Mouse (Mus musculus) ES-CJ7 (cell line): ENCODE measurements around the gene Gm16381.
"Not testable (repeated sequence)": the region's sequence is repeated elsewhere in the genome, so short reads cannot be mapped to it uniquely, and the experiment has no call there.

ENCODE experiments used
- DNase-seq: peaks from one replicate; pipeline ENCODE4 v3.0.0; 2011; ENCODE audit warnings: low read depth, low spot score

Gm16381 gene

DNA sequence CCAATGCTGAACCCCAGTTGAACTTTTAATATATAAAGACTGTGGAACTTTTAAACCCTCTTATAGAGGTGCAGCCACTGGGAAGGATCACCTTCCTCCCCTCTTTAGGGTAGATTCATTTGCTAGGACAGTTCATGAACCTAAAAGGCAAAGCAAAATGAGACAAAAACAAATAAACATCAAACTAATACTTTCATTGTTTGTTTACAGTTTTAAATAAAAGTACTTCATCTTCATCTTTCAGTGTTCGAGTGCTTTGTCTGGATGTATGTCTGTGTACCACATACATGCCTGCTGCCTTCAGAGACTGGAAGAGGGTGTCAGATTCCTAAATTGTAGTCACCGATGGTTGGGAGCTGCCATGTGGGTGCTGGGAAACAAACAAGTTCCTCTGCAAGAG, at the start of gene Gm16381:
Gene Gm16381, minus strand, starts transcription at position 101 of the 400 bp plus-strand sequence.
- DNase-seq = not testable (repeated sequence)

DNA sequence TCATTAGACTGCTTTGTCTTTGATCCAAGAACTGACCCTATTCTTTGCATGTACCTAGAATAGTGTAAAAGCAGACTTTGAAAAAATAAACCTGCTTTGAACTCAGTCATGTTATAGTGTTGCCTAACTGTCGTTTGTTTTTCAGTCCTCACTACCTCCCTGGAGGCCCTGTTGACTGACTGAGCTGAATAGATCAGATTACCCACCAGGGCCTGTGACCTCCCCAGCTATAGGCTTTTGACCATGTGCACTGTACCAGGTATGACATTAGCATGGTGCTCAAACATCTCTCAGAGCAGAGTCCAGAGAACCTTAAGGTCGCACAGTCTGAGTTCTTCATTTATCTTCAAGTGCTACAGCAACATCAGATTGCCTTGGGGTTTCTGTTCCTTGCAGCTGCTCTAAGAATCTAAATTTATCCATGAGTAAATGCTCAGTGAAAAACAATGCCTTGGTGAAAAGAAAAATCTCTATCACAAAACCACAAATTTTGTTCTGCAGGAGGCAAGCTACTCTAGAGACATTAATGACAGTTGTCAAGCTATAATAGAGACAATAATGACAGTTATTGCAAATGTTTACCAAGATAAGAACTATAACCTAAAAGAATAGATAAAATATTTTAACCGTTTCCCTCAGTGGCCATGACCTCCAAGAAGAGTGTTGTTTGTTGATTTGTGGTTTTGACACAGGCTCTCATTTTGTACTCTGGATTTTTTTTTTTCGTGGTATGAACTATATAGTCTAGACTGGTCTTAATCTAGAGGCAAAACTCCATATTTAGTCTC, 8.7 kb upstream of the Gm16381 start:
- DNase-seq = not testable (repeated sequence)

DNA sequence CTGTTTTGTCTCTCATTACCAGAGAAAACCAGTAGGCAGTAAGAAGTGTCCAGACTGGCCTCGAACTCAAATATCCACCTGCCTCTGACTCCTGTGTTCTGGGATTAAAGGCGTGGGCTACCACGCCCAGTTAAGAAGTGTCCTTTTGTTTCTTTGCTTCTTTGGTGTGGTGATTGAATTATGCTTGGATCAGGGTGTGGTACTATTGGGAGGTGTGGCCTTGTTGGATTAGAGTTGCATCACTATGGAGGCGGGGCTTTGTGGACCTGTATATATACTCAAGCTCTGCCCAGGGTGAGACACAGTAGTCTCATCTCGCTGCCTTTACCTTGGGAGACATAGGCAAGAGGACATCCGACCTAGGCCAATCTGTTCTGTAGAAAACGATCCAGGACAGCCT, 25.9 kb downstream of the Gm16381 start, which contains the start of gene Gm4027:
Gene Gm4027, plus strand, starts transcription at position 301 of the 400 bp plus-strand sequence.
- DNase-seq = not testable (repeated sequence)

DNA sequence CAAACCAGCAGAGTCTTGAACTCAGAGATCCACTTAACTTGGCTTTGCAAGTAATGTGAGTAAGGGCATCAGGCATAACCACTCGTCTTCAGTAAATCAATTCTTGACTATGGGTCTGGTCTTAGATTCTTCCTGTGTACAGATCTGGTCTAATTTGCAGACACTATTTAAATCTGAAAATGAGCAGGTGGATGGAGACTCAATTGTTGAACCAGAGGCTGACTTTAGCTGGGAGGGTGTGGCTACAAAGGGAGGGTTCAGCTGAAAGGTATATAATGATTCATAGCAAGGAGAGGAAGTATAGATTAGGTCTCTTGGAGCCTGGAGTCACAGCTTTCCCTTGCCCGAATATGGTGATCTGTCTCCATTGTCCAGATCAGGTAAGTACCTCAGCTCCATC, 42.0 kb downstream of the Gm16381 start, which contains the start of gene Oog1:
Gene Oog1, plus strand, starts transcription at position 301 of the 400 bp plus-strand sequence.
- DNase-seq = not testable (repeated sequence)

DNA sequence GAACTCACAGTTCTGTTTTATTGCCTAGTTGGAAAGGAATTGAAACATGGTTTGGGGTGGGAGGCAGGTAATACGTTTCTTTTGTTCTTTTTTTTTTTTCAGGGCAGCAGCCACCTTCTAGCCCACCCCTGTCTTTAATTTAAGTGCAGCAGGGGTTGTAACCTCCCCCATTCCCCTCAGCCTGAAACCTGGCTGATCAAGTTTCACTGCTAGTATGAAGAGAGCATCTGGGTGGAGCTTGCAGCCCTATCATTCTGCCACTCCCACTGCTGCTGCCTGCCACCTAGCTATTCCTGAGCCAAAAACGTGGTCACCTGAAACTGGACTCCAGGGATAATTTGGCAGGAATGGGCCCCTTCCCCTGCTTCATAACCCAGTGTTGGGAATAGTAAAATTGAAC, 43.0 kb downstream of the Gm16381 start:
- DNase-seq = not testable (repeated sequence)
